Mouse (Mus musculus): Measurements from ENCODE around the gene Lrrc43. TPM values are rescaled to one million over a fixed set of nuclear protein-coding genes. Genes with fewer than 3 reads are reported as not detected.

Gene Lrrc43
- polyA plus RNA-seq, 1 experiment from 2014 or later: 0.61 TPM

GRCm38 (mm10) chr5:123522166-123522565 lies 33.1 kb downstream of the Lrrc43 start:
- no peak for DNase-seq (ENCODE audit: low spot score)
- no peak for ATAC-seq (ENCODE audit: low read depth)
- Histone ChIP-seq H3K36me3 (ENCODE audit: control insufficient read depth, insufficient read depth, low read length) (peaks cover 22% of the 10 kb centered on the region), H3K27me3 (replicated peaks; ENCODE audit: control insufficient read depth, insufficient read depth, low read length) (no peaks in the 10 kb centered on the region), H3K9ac (ENCODE audit: low read depth, low read length) (no peak overlapping the region), H3K4me2 (ENCODE audit: low read depth, low read length) (no peak overlapping the region), H3K27ac (replicated peaks; ENCODE audit: low read depth, low read length) (no peak overlapping the region), H3K4me3 (ENCODE audit: low read depth, low read length) (no peak overlapping the region), H3K9me3 (ENCODE audit: control insufficient read depth, low read length) (no peaks in the 10 kb centered on the region), H3K4me1 (ENCODE audit: control insufficient read depth, insufficient read depth, low read length) (peaks cover 7% of the 10 kb centered on the region)
- 85% methylated on average over 1 of the region's 1 CpGs for WGBS

- Histone ChIP-seq H3K4me2 (ENCODE audit: low read depth, low read length) (peak within 1 kb of the TSS; percentile 97), H3K27ac (replicated peaks; ENCODE audit: low read depth, low read length) (0 out of 2 replicates have a peak within 1 kb of the TSS, but pooled peaks have one; percentile 58), H3K27me3 (replicated peaks; ENCODE audit: control insufficient read depth, insufficient read depth, low read length) (no peaks in the 10 kb centered on the region), H3K9me3 (ENCODE audit: control insufficient read depth, low read length) (no peaks in the 10 kb centered on the region), H3K36me3 (ENCODE audit: control insufficient read depth, insufficient read depth, low read length) (peaks cover 19% of the 10 kb centered on the region; the same call in 1 of the 2 replicates), H3K9ac (ENCODE audit: low read depth, low read length) (peak within 1 kb of the TSS; percentile 86), H3K4me1 (ENCODE audit: control insufficient read depth, insufficient read depth, low read length) (peaks cover 7% of the 10 kb centered on the region), H3K4me3 (ENCODE audit: low read depth, low read length) (peak within 1 kb of the TSS; percentile 96)
- under 1% methylated on average over 34 of the region's 82 CpGs for WGBS
- DNase-seq (ENCODE audit: low spot score): peak; percentile 100
- ATAC-seq (ENCODE audit: low read depth): peak; percentile 97
Observed at GRCm38 (mm10) chr5:123523692-123524392, 34.7 kb downstream of the Lrrc43 start, which contains the start of gene Diablo. TSS of gene Diablo (minus strand) at chr5:123524176.

DNA sequence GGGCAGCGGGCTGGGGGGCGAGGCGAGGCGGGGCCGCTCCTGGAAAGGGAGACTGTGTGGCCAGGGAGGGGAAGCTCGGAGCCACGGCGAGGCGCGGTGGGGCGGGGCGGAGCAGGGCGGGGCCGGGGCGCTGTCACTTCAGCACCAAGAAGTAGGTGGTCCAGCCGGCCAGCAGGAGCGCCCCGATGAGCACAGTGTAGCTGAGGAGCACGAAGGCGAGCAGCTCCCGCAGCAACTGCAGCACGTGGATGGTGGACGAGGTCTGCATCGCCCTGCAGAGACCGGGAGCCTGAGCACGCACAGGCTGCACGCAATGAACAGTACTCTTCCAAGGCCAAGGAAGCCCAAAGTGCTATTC lies 35.3 kb downstream of the Lrrc43 start:
- peak; percentile 96 for ATAC-seq (ENCODE audit: low read depth)
- no peaks in the 10 kb centered on the region for H3K9me3 ChIP-seq (ENCODE audit: control insufficient read depth, low read length)
- H3K27ac ChIP-seq (replicated peaks; ENCODE audit: low read depth, low read length): no peak overlapping the region
- H3K9ac ChIP-seq (ENCODE audit: low read depth, low read length): peak overlapping the region; percentile 45; the same call in 1 of the 2 replicates
- DNase-seq (ENCODE audit: low spot score): peak; percentile 82
- peak overlapping the region; percentile 96 for H3K4me3 ChIP-seq (ENCODE audit: low read depth, low read length)
- peaks cover 19% of the 10 kb centered on the region; the same call in 1 of the 2 replicates for H3K36me3 ChIP-seq (ENCODE audit: control insufficient read depth, insufficient read depth, low read length)
- no peaks in the 10 kb centered on the region for H3K27me3 ChIP-seq (replicated peaks; ENCODE audit: control insufficient read depth, insufficient read depth, low read length)
- H3K4me1 ChIP-seq (ENCODE audit: control insufficient read depth, insufficient read depth, low read length): peaks cover 7% of the 10 kb centered on the region
- WGBS: 0% methylated on average over 15 of the region's 27 CpGs
- peak overlapping the region; percentile 97 for H3K4me2 ChIP-seq (ENCODE audit: low read depth, low read length)

DNA sequence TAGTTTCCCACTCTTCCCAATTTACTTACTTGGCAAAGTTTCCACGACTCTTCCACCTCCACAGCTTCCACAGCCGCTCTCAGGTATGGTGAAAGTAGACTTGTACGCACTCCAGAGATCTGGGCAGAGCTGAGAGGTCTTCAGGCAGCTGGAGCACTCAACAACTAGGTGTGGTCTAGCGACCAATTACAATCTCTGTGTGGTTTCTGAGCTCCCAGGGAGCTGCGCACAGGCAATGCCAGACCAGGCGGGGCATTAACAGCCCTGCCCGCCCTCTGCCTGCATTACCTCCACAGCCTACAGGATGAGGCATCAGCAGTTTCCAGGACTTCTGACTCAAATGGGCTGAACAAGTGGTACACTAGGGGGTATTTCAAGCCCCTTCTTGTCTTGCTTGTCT lies 36.2 kb downstream of the Lrrc43 start, which contains the start of gene Gm49027:
TSS of gene Gm49027 (minus strand) at position 208 of the 400 bp plus-strand sequence.
- H3K27me3 ChIP-seq (replicated peaks; ENCODE audit: control insufficient read depth, insufficient read depth, low read length): no peaks in the 10 kb centered on the region
- H3K27ac ChIP-seq (replicated peaks; ENCODE audit: low read depth, low read length): no peak within 1 kb of the TSS
- H3K9me3 ChIP-seq (ENCODE audit: control insufficient read depth, low read length): no peaks in the 10 kb centered on the region
- peaks cover 24% of the 10 kb centered on the region; the same call in 1 of the 2 replicates for H3K36me3 ChIP-seq (ENCODE audit: control insufficient read depth, insufficient read depth, low read length)
- H3K4me3 ChIP-seq (ENCODE audit: low read depth, low read length): peak within 1 kb of the TSS; percentile 96
- WGBS: 83% methylated on average over 7 of the region's 7 CpGs
- H3K9ac ChIP-seq (ENCODE audit: low read depth, low read length): peak within 1 kb of the TSS; percentile 45; the same call in 1 of the 2 replicates
- ATAC-seq (ENCODE audit: low read depth) (no peak), DNase-seq (ENCODE audit: low spot score) (no peak)
- H3K4me1 ChIP-seq (ENCODE audit: control insufficient read depth, insufficient read depth, low read length): peaks cover 7% of the 10 kb centered on the region
- H3K4me2 ChIP-seq (ENCODE audit: low read depth, low read length): peak within 1 kb of the TSS; percentile 97

- WGBS: 91% methylated on average over 9 of the region's 9 CpGs
- Histone ChIP-seq H3K27me3 (replicated peaks; ENCODE audit: control insufficient read depth, insufficient read depth, low read length) (no peaks in the 10 kb centered on the region), H3K9me3 (ENCODE audit: control insufficient read depth, low read length) (no peaks in the 10 kb centered on the region), H3K27ac (replicated peaks; ENCODE audit: low read depth, low read length) (no peak overlapping the region), H3K4me1 (ENCODE audit: control insufficient read depth, insufficient read depth, low read length) (peaks cover 7% of the 10 kb centered on the region), H3K4me2 (ENCODE audit: low read depth, low read length) (no peak overlapping the region), H3K36me3 (ENCODE audit: control insufficient read depth, insufficient read depth, low read length) (peaks cover 31% of the 10 kb centered on the region; the same call in 1 of the 2 replicates), H3K9ac (ENCODE audit: low read depth, low read length) (no peak overlapping the region), H3K4me3 (ENCODE audit: low read depth, low read length) (no peak overlapping the region)
- no peak for ATAC-seq (ENCODE audit: low read depth)
- no peak for DNase-seq (ENCODE audit: low spot score)
Observed at GRCm38 (mm10) chr5:123525916-123526495, 36.9 kb downstream of the Lrrc43 start.

DNA sequence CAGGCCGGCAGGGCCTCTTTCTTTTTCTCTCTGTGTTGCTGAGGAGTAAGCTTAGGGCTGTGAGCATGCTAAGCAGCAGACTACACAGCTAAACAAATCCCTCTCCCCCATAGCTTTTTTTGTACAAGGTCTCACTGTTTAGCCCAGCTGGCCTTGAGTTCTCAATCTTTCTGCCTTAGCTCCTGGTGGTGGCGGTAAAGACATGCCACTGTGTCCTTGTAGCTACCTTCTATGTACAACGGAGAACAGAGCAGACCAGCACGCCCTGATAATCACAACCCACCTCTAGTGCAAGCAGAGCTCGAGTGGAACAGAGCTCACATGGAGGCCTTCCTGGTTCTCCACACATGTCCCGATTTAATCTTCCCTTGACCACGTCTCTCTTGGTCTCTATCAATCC lies 39.5 kb downstream of the Lrrc43 start:
- no peak for ATAC-seq (ENCODE audit: low read depth)
- Histone ChIP-seq H3K27ac (replicated peaks; ENCODE audit: low read depth, low read length) (no peak overlapping the region), H3K27me3 (replicated peaks; ENCODE audit: control insufficient read depth, insufficient read depth, low read length) (no peaks in the 10 kb centered on the region), H3K9ac (ENCODE audit: low read depth, low read length) (no peak overlapping the region), H3K36me3 (ENCODE audit: control insufficient read depth, insufficient read depth, low read length) (peaks cover 55% of the 10 kb centered on the region), H3K4me3 (ENCODE audit: low read depth, low read length) (no peak overlapping the region), H3K4me2 (ENCODE audit: low read depth, low read length) (no peak overlapping the region), H3K4me1 (ENCODE audit: control insufficient read depth, insufficient read depth, low read length) (no peaks in the 10 kb centered on the region), H3K9me3 (ENCODE audit: control insufficient read depth, low read length) (no peaks in the 10 kb centered on the region)
- WGBS: 76% methylated on average over 7 of the region's 7 CpGs
- DNase-seq (ENCODE audit: low spot score): no peak

DNA sequence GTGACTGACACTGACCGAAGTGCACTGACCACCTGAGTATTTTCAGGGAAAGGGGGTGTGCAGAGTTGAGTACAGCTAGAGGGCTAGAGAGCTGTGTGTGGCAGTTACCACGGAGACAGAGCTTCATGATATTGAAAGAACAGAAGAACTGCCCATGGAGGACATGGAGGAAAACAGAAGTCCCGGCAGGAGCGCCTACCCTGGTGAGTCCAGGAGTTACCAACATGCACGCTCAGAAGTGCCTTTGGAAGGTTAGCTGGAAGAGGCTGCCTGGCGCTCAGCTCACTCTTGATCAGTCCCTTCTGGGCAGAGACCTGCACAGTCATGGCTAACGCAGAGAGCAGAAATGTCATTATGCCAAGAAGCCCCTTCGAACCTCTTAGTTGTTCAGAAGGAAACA lies 41.0 kb downstream of the Lrrc43 start:
- no peak for ATAC-seq (ENCODE audit: low read depth)
- Histone ChIP-seq H3K4me1 (ENCODE audit: control insufficient read depth, insufficient read depth, low read length) (no peaks in the 10 kb centered on the region), H3K4me3 (ENCODE audit: low read depth, low read length) (no peak overlapping the region), H3K4me2 (ENCODE audit: low read depth, low read length) (no peak overlapping the region), H3K36me3 (ENCODE audit: control insufficient read depth, insufficient read depth, low read length) (peaks cover 69% of the 10 kb centered on the region), H3K27ac (replicated peaks; ENCODE audit: low read depth, low read length) (no peak overlapping the region), H3K9me3 (ENCODE audit: control insufficient read depth, low read length) (no peaks in the 10 kb centered on the region), H3K9ac (ENCODE audit: low read depth, low read length) (no peak overlapping the region), H3K27me3 (replicated peaks; ENCODE audit: control insufficient read depth, insufficient read depth, low read length) (no peaks in the 10 kb centered on the region)
- DNase-seq (ENCODE audit: low spot score): no peak
- 88% methylated on average over 8 of the region's 8 CpGs for WGBS

GRCm38 (mm10) chr5:123533801-123534200 lies 44.7 kb downstream of the Lrrc43 start:
- H3K4me3 ChIP-seq (ENCODE audit: low read depth, low read length): no peak overlapping the region
- no peaks in the 10 kb centered on the region for H3K9me3 ChIP-seq (ENCODE audit: control insufficient read depth, low read length)
- H3K9ac ChIP-seq (ENCODE audit: low read depth, low read length): no peak overlapping the region
- H3K36me3 ChIP-seq (ENCODE audit: control insufficient read depth, insufficient read depth, low read length): peaks cover 78% of the 10 kb centered on the region
- no peak overlapping the region for H3K4me2 ChIP-seq (ENCODE audit: low read depth, low read length)
- WGBS: 94% methylated on average over 10 of the region's 10 CpGs
- no peak overlapping the region for H3K27ac ChIP-seq (replicated peaks; ENCODE audit: low read depth, low read length)
- no peaks in the 10 kb centered on the region for H3K27me3 ChIP-seq (replicated peaks; ENCODE audit: control insufficient read depth, insufficient read depth, low read length)
- no peaks in the 10 kb centered on the region for H3K4me1 ChIP-seq (ENCODE audit: control insufficient read depth, insufficient read depth, low read length)
- DNase-seq (ENCODE audit: low spot score) (no peak), ATAC-seq (ENCODE audit: low read depth) (no peak)

Data from embryonic facial prominence, embryonic 14.5 days (tissue).